Mouse (Mus musculus) thymus, adult 2 months (tissue): ENCODE measurements around the gene Kdm5b. TPM values are rescaled to one million over a fixed set of nuclear protein-coding genes. Genes with fewer than 3 reads are reported as not detected.
"Not testable (repeated sequence)": the region's sequence is repeated elsewhere in the genome, so short reads cannot be mapped to it uniquely, and the experiment has no call there.

ENCODE experiments used
- DNase-seq: peaks from one replicate; pipeline ENCODE4 v3.0.0; 2021
- H3K27ac ChIP-seq: fragments of 200-500 bp; 2 replicates; pipeline ENCODE4 v1.5.1; 2012; ENCODE audit warnings: low read length, control low read depth; ENCODE audit not compliant: control insufficient read depth, insufficient read depth
- H3K27me3 ChIP-seq: fragments of 200-500 bp; 2 replicates; pipeline ENCODE4 v1.6.1; 2012; ENCODE audit warnings: mild to moderate bottlenecking, low read length, moderate library complexity, mixed read lengths; ENCODE audit not compliant: control insufficient read depth, insufficient read depth
- H3K36me3 ChIP-seq: fragments of 200-500 bp; 2 replicates; pipeline ENCODE4 v1.6.1; 2012; ENCODE audit warnings: mild to moderate bottlenecking, low read length, moderate library complexity; ENCODE audit not compliant: control insufficient read depth, insufficient read depth
- H3K4me1 ChIP-seq: fragments of 200-500 bp; replicated peaks from 2 replicates; pipeline ENCODE4 v1.6.1; 2012; ENCODE audit warnings: low read length; ENCODE audit not compliant: control insufficient read depth, insufficient read depth
- H3K4me3 ChIP-seq: fragments of 200-500 bp; 2 replicates; pipeline ENCODE4 v1.5.1; 2012; ENCODE audit warnings: mild to moderate bottlenecking, low read length, control low read depth, moderate library complexity; ENCODE audit not compliant: control insufficient read depth, insufficient read depth
- CTCF ChIP-seq: fragments of 200-500 bp; IDR thresholded peaks from 2 replicates; pipeline ENCODE4 v1.5.1; 2012; ENCODE audit warnings: mild to moderate bottlenecking, control low read depth, low read length, moderate library complexity, borderline replicate concordance; ENCODE audit not compliant: control insufficient read depth, poor library complexity, insufficient read depth; ENCODE audit errors: extremely low read depth
- POLR2A ChIP-seq: fragments of 200-500 bp; IDR thresholded peaks from 2 replicates; pipeline ENCODE4 v1.6.1; 2012; ENCODE audit warnings: mild to moderate bottlenecking, low read length, control low read depth, moderate library complexity; ENCODE audit not compliant: control insufficient read depth, poor library complexity, insufficient read depth; ENCODE audit errors: extremely low read depth
- WGBS: fragments of 180-500 bp; shearing (Covaris S2); methylation state at CpG from one replicate; pipeline ENCODE4 v1.1.7; 2018; 5-methylcytosine and 5-hydroxymethylcytosine counted together
- polyA plus RNA-seq: library from polyadenylated mRNA; depleted of rRNA; stranded (reverse); fragments of >200 nt; gene quantifications from 2 replicates; pipeline ENCODE4 v1.2.3, GENCODE M21; 2012

Kdm5b gene
- polyA plus RNA-seq, 1 experiment = 26.7 TPM

- 60% methylated on average over 5 of the region's 5 CpGs for WGBS
- TF ChIP-seq CTCF (no peak), POLR2A (no peak)
- DNase-seq = peak; percentile 34
- Histone ChIP-seq H3K27ac (no peak overlapping the region), H3K36me3 (no peaks in the 10 kb centered on the region), H3K4me3 (no peak overlapping the region), H3K27me3 (no peaks in the 10 kb centered on the region), H3K4me1 (peaks cover 3% of the 10 kb centered on the region)
These were observed 35.5 kb upstream of the Kdm5b start for GRCm38 (mm10) chr1:134524424-134524823.

GRCm38 (mm10) chr1:134525015-134525414 lies 35.0 kb upstream of the Kdm5b start:
- DNase-seq = no peak
- Histone ChIP-seq H3K27me3 (no peaks in the 10 kb centered on the region), H3K27ac (no peak overlapping the region), H3K4me3 (no peak overlapping the region), H3K4me1 (peaks cover 3% of the 10 kb centered on the region), H3K36me3 (no peaks in the 10 kb centered on the region)
- 89% methylated on average over 1 of the region's 1 CpGs for WGBS
- TF ChIP-seq CTCF = no peak
- TF ChIP-seq POLR2A = no peak

- no peak for TF ChIP-seq CTCF
- TF ChIP-seq POLR2A = no peak
- DNase-seq = no peak
- H3K27ac ChIP-seq = no peak overlapping the region
These were observed 33.2 kb upstream of the Kdm5b start for GRCm38 (mm10) chr1:134526752-134527151.

GRCm38 (mm10) chr1:134530618-134531017 lies 29.4 kb upstream of the Kdm5b start:
- TF ChIP-seq POLR2A (no peak), CTCF (no peak)
- DNase-seq = no peak
- H3K4me3 ChIP-seq = no peak overlapping the region
- 85% methylated on average over 6 of the region's 6 CpGs for WGBS
- H3K27me3 ChIP-seq = no peaks in the 10 kb centered on the region
- H3K27ac ChIP-seq = no peak overlapping the region
- no peaks in the 10 kb centered on the region for H3K36me3 ChIP-seq
- H3K4me1 ChIP-seq = peaks cover 3% of the 10 kb centered on the region

More at GRCm38 (mm10) chr1:134526752-134527151, 33.2 kb upstream of the Kdm5b start:
- no peak overlapping the region for H3K4me3 ChIP-seq
- no peaks in the 10 kb centered on the region for H3K36me3 ChIP-seq
- H3K4me1 ChIP-seq = peaks cover 3% of the 10 kb centered on the region
- 78% methylated on average over 6 of the region's 6 CpGs for WGBS
- H3K27me3 ChIP-seq = no peaks in the 10 kb centered on the region

- not testable (repeated sequence) for H3K27me3 ChIP-seq, H3K4me1 ChIP-seq, H3K4me3 ChIP-seq, DNase-seq, H3K27ac ChIP-seq, H3K36me3 ChIP-seq
- 97% methylated on average over 10 of the region's 10 CpGs for WGBS
These were observed 26.3 kb upstream of the Kdm5b start for GRCm38 (mm10) chr1:134533710-134534109.

DNA sequence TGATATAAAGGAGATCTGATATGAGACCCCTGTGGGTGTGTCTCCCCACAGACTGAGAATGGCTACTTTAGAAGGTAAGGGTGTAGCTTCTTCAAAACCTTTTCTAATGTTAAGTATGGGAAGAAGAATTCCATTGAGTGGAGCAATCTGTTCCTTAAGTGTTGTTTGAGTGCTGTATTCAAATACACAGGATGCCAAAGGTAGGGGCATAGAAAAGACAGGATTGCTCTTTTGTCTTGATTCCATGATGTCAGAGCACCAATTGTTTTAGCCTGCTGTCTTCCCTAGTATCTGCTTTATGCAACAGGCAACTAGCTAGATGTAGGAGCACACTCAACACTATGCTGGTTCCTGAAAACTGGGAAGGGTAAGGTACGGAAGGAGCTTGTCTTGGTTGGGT lies 24.9 kb upstream of the Kdm5b start:
- no peak overlapping the region for H3K27ac ChIP-seq
- no peaks in the 10 kb centered on the region for H3K36me3 ChIP-seq
- H3K4me3 ChIP-seq = no peak overlapping the region
- no peak for TF ChIP-seq POLR2A
- no peak for TF ChIP-seq CTCF
- WGBS = 100% methylated on average over 1 of the region's 1 CpGs
- H3K27me3 ChIP-seq = no peaks in the 10 kb centered on the region
- no peak for DNase-seq
- H3K4me1 ChIP-seq = no peaks in the 10 kb centered on the region

DNA sequence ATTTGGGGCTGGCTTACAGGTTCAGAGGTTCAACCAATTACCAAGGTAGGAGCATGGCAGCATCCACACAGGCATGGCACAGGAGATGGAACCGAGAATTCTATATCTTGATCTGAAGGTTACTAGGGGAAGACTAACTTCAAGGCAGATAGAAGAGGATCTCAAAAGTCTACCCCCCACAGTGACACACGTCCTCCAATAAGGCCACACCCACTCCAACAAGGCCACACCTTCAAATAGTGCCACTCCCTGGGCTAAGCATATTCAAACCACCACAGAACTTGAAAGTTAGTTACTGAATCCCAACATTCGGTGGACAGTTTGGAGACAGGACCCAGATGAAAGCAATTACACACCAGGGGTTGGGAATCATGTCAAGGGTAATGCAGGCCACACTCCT lies 24.5 kb upstream of the Kdm5b start:
- WGBS = 80% methylated on average over 3 of the region's 3 CpGs
- Histone ChIP-seq H3K27ac (no peak overlapping the region), H3K4me3 (no peak overlapping the region), H3K27me3 (no peaks in the 10 kb centered on the region), H3K36me3 (no peaks in the 10 kb centered on the region), H3K4me1 (no peaks in the 10 kb centered on the region)
- no peak for DNase-seq
- TF ChIP-seq POLR2A = no peak
- no peak for TF ChIP-seq CTCF

DNA sequence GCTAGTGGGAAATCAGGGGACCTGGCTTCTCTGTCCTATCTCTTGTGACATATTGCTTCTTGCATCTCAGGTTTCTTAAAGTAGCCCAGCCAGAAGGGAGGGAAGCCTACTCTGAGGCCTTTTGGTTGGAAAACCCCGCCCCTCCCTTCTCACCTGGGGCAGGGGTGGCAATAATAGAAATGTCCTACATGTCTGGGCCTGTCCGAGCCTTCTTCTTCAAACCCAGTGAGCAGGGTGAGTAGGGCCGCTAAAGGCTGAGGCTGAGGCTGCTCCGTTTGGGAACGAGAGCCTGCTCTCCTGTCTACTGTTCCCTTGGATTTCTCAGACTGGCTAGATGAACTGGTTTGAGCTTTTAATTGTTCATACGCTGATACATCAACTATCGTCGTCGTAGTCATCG lies 19.4 kb upstream of the Kdm5b start:
- H3K4me1 ChIP-seq = no peaks in the 10 kb centered on the region
- H3K27ac ChIP-seq = no peak overlapping the region
- no peaks in the 10 kb centered on the region for H3K27me3 ChIP-seq
- H3K36me3 ChIP-seq = no peaks in the 10 kb centered on the region
- no peak overlapping the region for H3K4me3 ChIP-seq
- WGBS = 95% methylated on average over 10 of the region's 10 CpGs
- DNase-seq = no peak
- TF ChIP-seq POLR2A = no peak
- no peak for TF ChIP-seq CTCF
